Mouse (Mus musculus) CH12.LX (cell line): ENCODE measurements at regions not wholly inside any gene's neighbourhood (a gene's known extent, or its start where the extent isn't known, plus 50 kb on each side); places are given as distances from the start of the nearest gene placed in this dataset.
A peak's percentile ranks its signal among the peaks of the same experiment; 100 is the strongest.

ENCODE experiments used
- DNase-seq: peaks from one replicate; pipeline ENCODE4 v3.0.0-alpha.2; 2013; ENCODE audit errors: extremely low read depth
- H3K27ac ChIP-seq: 2 replicates; pipeline ENCODE4 v1.5.1; 2012; ENCODE audit warnings: low read depth, mild to moderate bottlenecking, control low read depth, moderate library complexity; ENCODE audit not compliant: insufficient read depth
- H3K27me3 ChIP-seq: replicated peaks from 2 replicates; pipeline ENCODE3; 2012; ENCODE audit warnings: inconsistent platforms
- H3K36me3 ChIP-seq, 2 experiments: replicated peaks in 1 of 2; 2 replicates each; pipeline versions ENCODE3 to v1.6.1; 2012; ENCODE audit warnings: inconsistent platforms in 1 of 2, low read length in 1 of 2, mild to moderate bottlenecking in 1 of 2, mixed read lengths in 1 of 2, moderate library complexity in 1 of 2; ENCODE audit not compliant: control insufficient read depth in 1 of 2, insufficient read depth in 1 of 2
- H3K4me1 ChIP-seq, 2 experiments: 2 replicates each; pipeline ENCODE4 v1.6.1; 2012; ENCODE audit warnings: inconsistent platforms in 1 of 2, moderate library complexity in 1 of 2; ENCODE audit not compliant: insufficient read depth in 2 of 2, control insufficient read depth in 1 of 2
- H3K4me2 ChIP-seq: 2 replicates; pipeline ENCODE4 v1.6.1; 2012; ENCODE audit warnings: low read depth, mild to moderate bottlenecking, control low read depth; ENCODE audit not compliant: poor library complexity, insufficient read depth, severe bottlenecking
- H3K4me3 ChIP-seq, 3 experiments: fragments of 150-350 bp in 1 of 3; sonication (generic) in 1 of 3; replicated peaks in 1 of 3; 2 replicates each; pipeline versions ENCODE3 to v1.5.1; 2011 to 2012; ENCODE audit warnings: low read depth in 2 of 3, low read length in 2 of 3, mild to moderate bottlenecking in 2 of 3, moderate library complexity in 2 of 3, control low read depth in 1 of 3, improper control_type of control experiment in 1 of 3, inconsistent platforms in 1 of 3, mixed read lengths in 1 of 3; ENCODE audit not compliant: poor library complexity in 1 of 3
- H3K79me2 ChIP-seq: replicated peaks from 2 replicates; pipeline ENCODE4 v1.6.1; 2012; ENCODE audit warnings: mild to moderate bottlenecking, moderate library complexity; ENCODE audit not compliant: control insufficient read depth, poor library complexity, insufficient read depth, severe bottlenecking; ENCODE audit errors: extremely low read depth
- H3K9ac ChIP-seq: 2 replicates; pipeline ENCODE4 v1.6.1; 2012; ENCODE audit warnings: low read depth, mild to moderate bottlenecking, control low read depth, moderate library complexity; ENCODE audit not compliant: insufficient read depth
- H3K9me3 ChIP-seq: replicated peaks from 2 replicates; pipeline ENCODE3; 2012; ENCODE audit warnings: low read length, inconsistent platforms, mixed read lengths
- CHD1 ChIP-seq: IDR thresholded peaks from 2 replicates; pipeline ENCODE4 v1.6.1; 2012; ENCODE audit warnings: low read depth, low read length, improper control_type of control experiment, inconsistent platforms
- E2F4 ChIP-seq: IDR thresholded peaks from 2 replicates; pipeline ENCODE4 v1.6.1; 2011; ENCODE audit warnings: low read depth, low read length, improper control_type of control experiment; ENCODE audit not compliant: insufficient replicate concordance
- EP300 ChIP-seq: IDR thresholded peaks from 2 replicates; pipeline ENCODE4 v1.6.1; 2011; ENCODE audit warnings: low read length, improper control_type of control experiment
- HCFC1 ChIP-seq: IDR thresholded peaks from 2 replicates; pipeline ENCODE4 v1.6.1; 2012; ENCODE audit warnings: low read depth, mild to moderate bottlenecking, inconsistent platforms, low read length, improper control_type of control experiment
- JUND ChIP-seq: conservative IDR thresholded peaks from 2 replicates; pipeline ENCODE4 v1.6.1; 2011; ENCODE audit warnings: low read depth, low read length, improper control_type of control experiment
- MAX ChIP-seq: IDR thresholded peaks from 2 replicates; pipeline ENCODE4 v1.6.1; 2011; ENCODE audit warnings: low read length, improper control_type of control experiment
- MXI1 ChIP-seq: IDR thresholded peaks from 2 replicates; pipeline ENCODE4 v1.6.1; 2011; ENCODE audit warnings: mild to moderate bottlenecking, low read depth, low read length, improper control_type of control experiment
- MYC ChIP-seq: IDR thresholded peaks from 2 replicates; pipeline ENCODE4 v1.6.1; 2011; ENCODE audit warnings: low read depth, mild to moderate bottlenecking, improper control_type of control experiment, low read length
- PAX5 ChIP-seq: IDR thresholded peaks from 2 replicates; pipeline ENCODE4 v1.6.1; 2012; ENCODE audit warnings: low read length, inconsistent platforms, mixed read lengths
- RCOR1 ChIP-seq: conservative IDR thresholded peaks from 2 replicates; pipeline ENCODE4 v1.6.1; 2012; ENCODE audit warnings: low read depth, mild to moderate bottlenecking, inconsistent platforms, low read length, improper control_type of control experiment
- SMC3 ChIP-seq: IDR thresholded peaks from 2 replicates; pipeline ENCODE4 v1.6.1; 2011; ENCODE audit warnings: low read depth, low read length, improper control_type of control experiment
- ZNF384 ChIP-seq: IDR thresholded peaks from 2 replicates; pipeline ENCODE4 v1.6.1; 2012; ENCODE audit warnings: low read depth, low read length, improper control_type of control experiment, inconsistent platforms
- dilution Hi-C: fragments of 300-500 bp; cut with MboI; formaldehyde crosslinking; loops from 2 replicates; pipeline ENCODE4 v1.14.3; 2020; ENCODE audit warnings: low sequenced_read_pairs; ENCODE audit not compliant: extremely low pct_unique_long_range_greater_than_20kb, extremely low pct_ligation_motif_present
- in situ Hi-C: fragments of 300-500 bp; cut with MboI; formaldehyde crosslinking; loops from 3 replicates; pipeline ENCODE4 v1.14.3; 2019; ENCODE audit warnings: low sequenced_read_pairs, low pct_ligation_motif_present, low pct_unique_long_range_greater_than_20kb, mixed read lengths

DNA sequence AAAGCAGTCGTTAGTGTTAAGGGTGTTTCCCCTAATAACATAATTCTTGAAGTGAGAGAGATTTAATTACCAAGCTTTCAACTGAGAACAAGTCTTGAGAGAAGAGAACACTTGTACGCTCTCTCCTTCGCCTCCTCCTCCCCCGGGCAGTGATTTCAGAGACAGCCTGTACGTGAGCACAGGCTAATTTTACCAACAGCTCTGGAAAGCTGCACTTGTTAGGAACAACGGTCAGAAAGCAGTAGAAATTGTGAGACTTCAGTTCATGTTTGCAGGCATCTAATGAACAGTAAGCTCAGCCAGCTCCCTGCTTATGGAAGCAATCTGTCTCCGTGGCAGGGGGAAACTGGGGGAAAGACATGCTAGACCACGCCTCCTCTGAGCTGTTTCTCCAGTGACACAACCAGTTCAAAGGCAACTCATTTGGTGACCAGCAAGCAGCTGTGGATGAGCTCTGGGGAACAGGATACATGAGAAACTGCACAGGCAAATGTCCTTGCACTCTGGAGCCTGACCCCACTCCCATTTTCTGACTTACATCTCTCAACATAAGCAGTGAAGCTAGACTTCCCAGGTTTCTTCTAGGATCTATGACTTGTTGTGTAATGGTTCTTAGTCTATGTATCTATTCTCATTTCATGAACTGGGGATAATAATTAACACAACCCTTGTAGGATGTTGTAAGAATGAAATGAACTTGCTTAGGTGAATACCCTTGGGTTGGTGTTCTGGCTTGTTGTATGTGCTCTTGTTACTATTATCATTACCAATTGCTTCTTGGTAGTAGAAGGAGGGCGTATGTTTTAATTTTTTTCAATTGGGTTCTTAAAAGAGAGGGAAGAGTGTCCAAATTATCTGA is 222.1 kb upstream of the Serp2 start:
- dilution Hi-C loops = no loop called here
- Histone ChIP-seq H3K4me2 (peak overlapping the region; percentile 22; the same call in 1 of the 2 replicates), H3K27me3 (peaks cover 25% of the 10 kb centered on the region), H3K79me2 (no peaks in the 10 kb centered on the region), H3K27ac (no peak overlapping the region), H3K4me3 (no peak overlapping the region), H3K36me3 (no peaks in the 10 kb centered on the region), H3K9ac (no peak overlapping the region), H3K4me1 (peaks cover 3 to 22% of the 10 kb centered on the region in 2 experiments; a peak in 3 of 4 replicates), H3K9me3 (no peaks in the 10 kb centered on the region)
- TF ChIP-seq SMC3 = no peak
- TF ChIP-seq JUND = no peak
- TF ChIP-seq EP300 = no peak
- in situ Hi-C loops = no loop called here
- DNase-seq = peak; percentile 42

GRCm38 (mm10) chr14:76775387-76775924 is 218.8 kb upstream of the Serp2 start:
- peaks cover 3 to 11% of the 10 kb centered on the region in 2 experiments; a peak in 2 of 4 replicates for H3K4me1 ChIP-seq
- no peak overlapping the region for H3K27ac ChIP-seq
- dilution Hi-C loops (no loop called here), in situ Hi-C loops (no loop called here)
- no peak overlapping the region for H3K4me2 ChIP-seq
- H3K79me2 ChIP-seq = no peaks in the 10 kb centered on the region
- H3K36me3 ChIP-seq = no peaks in the 10 kb centered on the region
- no peak overlapping the region for H3K9ac ChIP-seq
- DNase-seq = no peak
- TF ChIP-seq EP300 (no peak), E2F4 (no peak), MAX (no peak), CHD1 (no peak), PAX5 (no peak), MYC (no peak), HCFC1 (no peak), ZNF384 (no peak), RCOR1 (no peak), JUND (no peak), SMC3 (no peak), MXI1 (no peak)
- H3K9me3 ChIP-seq = no peaks in the 10 kb centered on the region
- H3K4me3 ChIP-seq = no peak overlapping the region
- H3K27me3 ChIP-seq = peaks cover 9% of the 10 kb centered on the region
